Mouse (Mus musculus): ENCODE data around the gene Lpin1. TPM values are rescaled to one million over a fixed set of nuclear protein-coding genes. Genes with fewer than 3 reads are reported as not detected.

The Lpin1 gene
- 6.6 and 6.9 TPM in 2 replicates for polyA plus RNA-seq (2015; fragmentation: Nextera tagmentation; extraction: Ambion mirVana)

GRCm38 (mm10) chr12:16610936-16611335, at the start of gene Lpin1:
Gene Lpin1 (minus strand): TSS chr12:16610966.
- Histone ChIP-seq H3K4me1 (ENCODE audit: control insufficient read depth, insufficient read depth, low read length) (no peaks in the 10 kb centered on the region), H3K9me3 (replicated peaks; ENCODE audit: control insufficient read depth, low read length) (0 out of 2 replicates have a peak, but pooled peaks cover 5% of the 10 kb centered on the region), H3K27ac (ENCODE audit: low read length) (no peak within 1 kb of the TSS), H3K27me3 (ENCODE audit: control insufficient read depth, insufficient read depth, low read length) (no peaks in the 10 kb centered on the region), H3K4me3 (replicated peaks; ENCODE audit: low read length) (no peak within 1 kb of the TSS), H3K4me2 (ENCODE audit: low read depth, low read length) (no peak within 1 kb of the TSS), H3K36me3 (ENCODE audit: control insufficient read depth, insufficient read depth, low read length) (no peaks in the 10 kb centered on the region), H3K9ac (ENCODE audit: low read length) (no peak within 1 kb of the TSS)
- WGBS: 86% methylated on average over 2 of the region's 2 CpGs
- no peak for ATAC-seq (ENCODE audit: insufficient read depth, low FRiP score)

GRCm38 (mm10) chr12:16656906-16657875, 46.4 kb upstream of the Lpin1 start:
- Histone ChIP-seq H3K9me3 (replicated peaks; ENCODE audit: control insufficient read depth, low read length) (no peaks in the 10 kb centered on the region), H3K4me2 (ENCODE audit: low read depth, low read length) (no peak overlapping the region), H3K4me3 (replicated peaks; ENCODE audit: low read length) (no peak overlapping the region), H3K36me3 (ENCODE audit: control insufficient read depth, insufficient read depth, low read length) (no peaks in the 10 kb centered on the region), H3K4me1 (ENCODE audit: control insufficient read depth, insufficient read depth, low read length) (peaks cover 10% of the 10 kb centered on the region; the same call in 1 of the 2 replicates), H3K9ac (ENCODE audit: low read length) (no peak overlapping the region), H3K27me3 (ENCODE audit: control insufficient read depth, insufficient read depth, low read length) (peaks cover 21% of the 10 kb centered on the region), H3K27ac (ENCODE audit: low read length) (no peak overlapping the region)
- WGBS: 65% methylated on average over 5 of the region's 5 CpGs
- no peak for ATAC-seq (ENCODE audit: insufficient read depth, low FRiP score)

GRCm38 (mm10) chr12:16655604-16656003, 44.8 kb upstream of the Lpin1 start:
- H3K27me3 ChIP-seq (ENCODE audit: control insufficient read depth, insufficient read depth, low read length): peaks cover 21% of the 10 kb centered on the region
- no peak for ATAC-seq (ENCODE audit: insufficient read depth, low FRiP score)
- 77% methylated on average over 4 of the region's 4 CpGs for WGBS
- H3K27ac ChIP-seq (ENCODE audit: low read length): no peak overlapping the region
- H3K4me3 ChIP-seq (replicated peaks; ENCODE audit: low read length): no peak overlapping the region
- no peak overlapping the region for H3K4me2 ChIP-seq (ENCODE audit: low read depth, low read length)
- H3K4me1 ChIP-seq (ENCODE audit: control insufficient read depth, insufficient read depth, low read length): peaks cover 7% of the 10 kb centered on the region; the same call in 1 of the 2 replicates
- no peaks in the 10 kb centered on the region for H3K9me3 ChIP-seq (replicated peaks; ENCODE audit: control insufficient read depth, low read length)
- H3K9ac ChIP-seq (ENCODE audit: low read length): no peak overlapping the region
- no peaks in the 10 kb centered on the region for H3K36me3 ChIP-seq (ENCODE audit: control insufficient read depth, insufficient read depth, low read length)

- ATAC-seq (ENCODE audit: insufficient read depth, low FRiP score): peak; percentile 83
- 4% methylated on average over 58 of the region's 58 CpGs for WGBS
- no peaks in the 10 kb centered on the region for H3K36me3 ChIP-seq (ENCODE audit: control insufficient read depth, insufficient read depth, low read length)
- no peaks in the 10 kb centered on the region for H3K9me3 ChIP-seq (replicated peaks; ENCODE audit: control insufficient read depth, low read length)
- peak within 1 kb of the TSS; percentile 29 for H3K4me3 ChIP-seq (replicated peaks; ENCODE audit: low read length)
- H3K27ac ChIP-seq (ENCODE audit: low read length): no peak within 1 kb of the TSS
- H3K9ac ChIP-seq (ENCODE audit: low read length): no peak within 1 kb of the TSS
- peak within 1 kb of the TSS; percentile 51 for H3K4me2 ChIP-seq (ENCODE audit: low read depth, low read length)
- H3K4me1 ChIP-seq (ENCODE audit: control insufficient read depth, insufficient read depth, low read length): peaks cover 7% of the 10 kb centered on the region; the same call in 1 of the 2 replicates
- peaks cover 21% of the 10 kb centered on the region for H3K27me3 ChIP-seq (ENCODE audit: control insufficient read depth, insufficient read depth, low read length)
Observed at GRCm38 (mm10) chr12:16653332-16654093, 42.7 kb upstream of the Lpin1 start, which contains the start of gene Ntsr2. Gene Ntsr2 (plus strand): TSS chr12:16653382.

GRCm38 (mm10) chr12:16649819-16650218, 39.1 kb upstream of the Lpin1 start:
- H3K27me3 ChIP-seq (ENCODE audit: control insufficient read depth, insufficient read depth, low read length): peaks cover 15% of the 10 kb centered on the region
- ATAC-seq (ENCODE audit: insufficient read depth, low FRiP score): no peak
- H3K9ac ChIP-seq (ENCODE audit: low read length): no peak overlapping the region
- H3K4me1 ChIP-seq (ENCODE audit: control insufficient read depth, insufficient read depth, low read length): peaks cover 7% of the 10 kb centered on the region; the same call in 1 of the 2 replicates
- no peaks in the 10 kb centered on the region for H3K36me3 ChIP-seq (ENCODE audit: control insufficient read depth, insufficient read depth, low read length)
- H3K4me2 ChIP-seq (ENCODE audit: low read depth, low read length): no peak overlapping the region
- 79% methylated on average over 6 of the region's 6 CpGs for WGBS
- H3K27ac ChIP-seq (ENCODE audit: low read length): no peak overlapping the region
- no peak overlapping the region for H3K4me3 ChIP-seq (replicated peaks; ENCODE audit: low read length)
- no peaks in the 10 kb centered on the region for H3K9me3 ChIP-seq (replicated peaks; ENCODE audit: control insufficient read depth, low read length)

GRCm38 (mm10) chr12:16648273-16648672, 37.5 kb upstream of the Lpin1 start:
- WGBS: 85% methylated on average over 6 of the region's 6 CpGs

GRCm38 (mm10) chr12:16646780-16647409, 36.1 kb upstream of the Lpin1 start:
- ATAC-seq (ENCODE audit: insufficient read depth, low FRiP score): no peak
- H3K27me3 ChIP-seq (ENCODE audit: control insufficient read depth, insufficient read depth, low read length): no peaks in the 10 kb centered on the region
- H3K9me3 ChIP-seq (replicated peaks; ENCODE audit: control insufficient read depth, low read length): no peaks in the 10 kb centered on the region
- H3K9ac ChIP-seq (ENCODE audit: low read length): no peak overlapping the region
- H3K4me3 ChIP-seq (replicated peaks; ENCODE audit: low read length): no peak overlapping the region
- no peaks in the 10 kb centered on the region for H3K4me1 ChIP-seq (ENCODE audit: control insufficient read depth, insufficient read depth, low read length)
- no peaks in the 10 kb centered on the region for H3K36me3 ChIP-seq (ENCODE audit: control insufficient read depth, insufficient read depth, low read length)
- H3K4me2 ChIP-seq (ENCODE audit: low read depth, low read length): no peak overlapping the region
- no peak overlapping the region for H3K27ac ChIP-seq (ENCODE audit: low read length)
- WGBS: 47% methylated on average over 9 of the region's 9 CpGs

More at GRCm38 (mm10) chr12:16648273-16648672, 37.5 kb upstream of the Lpin1 start:
- H3K4me3 ChIP-seq (replicated peaks; ENCODE audit: low read length): no peak overlapping the region
- H3K4me2 ChIP-seq (ENCODE audit: low read depth, low read length): no peak overlapping the region
- no peaks in the 10 kb centered on the region for H3K9me3 ChIP-seq (replicated peaks; ENCODE audit: control insufficient read depth, low read length)
- ATAC-seq (ENCODE audit: insufficient read depth, low FRiP score): no peak
- no peak overlapping the region for H3K9ac ChIP-seq (ENCODE audit: low read length)
- peaks cover 1% of the 10 kb centered on the region; the same call in 1 of the 2 replicates for H3K4me1 ChIP-seq (ENCODE audit: control insufficient read depth, insufficient read depth, low read length)
- H3K27me3 ChIP-seq (ENCODE audit: control insufficient read depth, insufficient read depth, low read length): peaks cover 2% of the 10 kb centered on the region
- H3K27ac ChIP-seq (ENCODE audit: low read length): no peak overlapping the region
- no peaks in the 10 kb centered on the region for H3K36me3 ChIP-seq (ENCODE audit: control insufficient read depth, insufficient read depth, low read length)

GRCm38 (mm10) chr12:16644698-16645097, 33.9 kb upstream of the Lpin1 start:
- H3K4me3 ChIP-seq (replicated peaks; ENCODE audit: low read length): no peak overlapping the region
- H3K36me3 ChIP-seq (ENCODE audit: control insufficient read depth, insufficient read depth, low read length): no peaks in the 10 kb centered on the region
- no peak overlapping the region for H3K9ac ChIP-seq (ENCODE audit: low read length)
- no peaks in the 10 kb centered on the region for H3K4me1 ChIP-seq (ENCODE audit: control insufficient read depth, insufficient read depth, low read length)
- WGBS: 54% methylated on average over 8 of the region's 8 CpGs
- ATAC-seq (ENCODE audit: insufficient read depth, low FRiP score): no peak
- no peaks in the 10 kb centered on the region for H3K27me3 ChIP-seq (ENCODE audit: control insufficient read depth, insufficient read depth, low read length)
- no peak overlapping the region for H3K27ac ChIP-seq (ENCODE audit: low read length)
- no peak overlapping the region for H3K4me2 ChIP-seq (ENCODE audit: low read depth, low read length)
- no peaks in the 10 kb centered on the region for H3K9me3 ChIP-seq (replicated peaks; ENCODE audit: control insufficient read depth, low read length)
